9 mouse cellular contexts compared by ENCODE assay signal in the genomic region with DNA sequence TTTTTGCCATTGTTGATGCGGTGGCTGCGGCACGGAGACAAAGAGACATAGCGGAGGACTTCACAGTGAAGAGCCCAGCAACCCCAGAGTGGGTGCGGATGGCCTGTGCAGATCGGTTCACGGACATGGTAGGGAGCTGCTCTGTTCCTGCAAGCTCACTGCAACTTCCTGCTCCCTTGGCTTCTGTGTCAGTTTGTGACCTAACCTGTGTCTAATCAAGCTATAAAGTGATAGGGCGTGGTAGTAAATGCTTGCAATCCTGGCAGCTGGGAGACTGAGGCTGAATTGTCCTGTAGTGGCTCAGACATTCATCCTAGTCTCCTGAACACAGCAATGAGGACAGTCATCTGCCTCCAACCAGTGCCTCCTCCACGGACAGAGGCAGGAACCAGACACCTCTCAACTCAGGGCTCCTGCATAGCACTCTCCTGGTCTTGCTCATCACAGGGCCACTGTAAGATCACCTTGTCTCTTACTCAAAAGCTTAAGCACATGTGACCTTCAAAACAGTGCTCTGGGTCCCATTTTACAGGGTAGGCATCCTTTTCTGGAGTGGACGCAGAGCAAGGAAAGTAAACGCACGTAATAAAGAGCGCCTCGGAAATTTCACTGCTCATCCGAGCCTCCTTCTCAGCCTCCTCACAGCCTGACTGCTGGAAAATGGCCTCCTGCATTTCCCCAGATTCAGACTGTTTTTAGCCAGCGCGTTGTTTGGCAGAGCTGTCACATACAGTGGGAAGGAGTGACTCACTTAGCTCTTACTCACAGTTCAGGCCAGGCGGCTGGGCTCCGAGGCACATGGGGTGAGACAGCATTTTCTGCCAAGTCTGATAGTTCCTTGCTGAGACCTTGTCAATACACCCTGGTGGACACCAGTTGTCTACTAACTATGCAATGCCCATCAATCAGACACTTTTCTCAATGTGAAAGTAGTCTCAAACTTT. TPM values are rescaled to one million over a fixed set of nuclear protein-coding genes. Genes with fewer than 3 reads are reported as not detected.
DNase-seq lines count a peak whose midpoint lies in the region; ATAC-seq lines count a peak whose summit lies in the region.
"Had no signal": no experiment of that assay in that cellular context is flagged by ENCODE, and none has a peak within 500 bp of the region (broad histone marks: within the 10 kb centered on the region; RNA-seq: fewer than 3 reads in every experiment).

No protein-coding gene starts in this region.

- no peak overlapping the region for H3K4me3 ChIP-seq in liver, embryonic 11.5 days (ENCODE audit: low read depth, low read length)
- H3K4me3 ChIP-seq: heart, embryonic 13.5 days had no signal

- H3K4me2 ChIP-seq in liver, embryonic 11.5 days = no peak overlapping the region
- H3K4me2 ChIP-seq: heart, embryonic 13.5 days had no signal

- H3K9me3 ChIP-seq in liver, embryonic 11.5 days (ENCODE audit: control insufficient read depth, low read length) = no peaks in the 10 kb centered on the region
- H3K9me3 ChIP-seq: heart, embryonic 13.5 days had no signal

- no peaks in the 10 kb centered on the region for H3K4me1 ChIP-seq in liver, embryonic 11.5 days (replicated peaks; ENCODE audit: control insufficient read depth, insufficient read depth, low read length)

- intact Hi-C loops in heart, postnatal 14 days (cut with DNase I) = no loop called here
- intact Hi-C loops in left cerebral cortex, postnatal 4 days (cut with DNase I) = no loop called here

- H3K36me3 ChIP-seq in liver, embryonic 11.5 days (ENCODE audit: control insufficient read depth, insufficient read depth, low read length) = no peaks in the 10 kb centered on the region
- H3K36me3 ChIP-seq: heart, embryonic 13.5 days had no signal

- H3K27me3 ChIP-seq in liver, embryonic 11.5 days (replicated peaks; ENCODE audit: control insufficient read depth, insufficient read depth, low read length) = no peaks in the 10 kb centered on the region
- H3K27me3 ChIP-seq: heart, embryonic 13.5 days had no signal

- peak; percentile 29 to 62 for DNase-seq in cerebellum, postnatal 25 days
- no peak for DNase-seq in cerebellum, adult 8-10 months
- peak; percentile 91 for DNase-seq in brain, adult 2 months (ENCODE audit: low read depth, low spot score)
- peak; percentile 54 to 67 for DNase-seq in heart, postnatal 14 days
- peak; percentile 20 for DNase-seq in left cerebral cortex, postnatal 4 days
- peak; percentile 73 for DNase-seq in telencephalon, adult 2 months (ENCODE audit: low read depth, low spot score)
- DNase-seq in liver, embryonic 11.5 days (ENCODE audit: low spot score) = no peak
- DNase-seq in thymus, adult 18-20 months = no peak

- H3K9ac ChIP-seq in liver, embryonic 11.5 days (ENCODE audit: low read depth, low read length) = no peak overlapping the region
- H3K9ac ChIP-seq: heart, embryonic 13.5 days had no signal

- no peak for ATAC-seq in liver, embryonic 11.5 days (replicated peaks; ENCODE audit: low FRiP score)

- no peak overlapping the region for H3K27ac ChIP-seq in liver, embryonic 11.5 days (ENCODE audit: low read depth, low read length)
- H3K27ac ChIP-seq: heart, embryonic 13.5 days had no signal

- WGBS in liver, embryonic 11.5 days = 77% methylated on average over 19 of the region's 19 CpGs

RNA-seq across cellular contexts. Expression of a gene that starts 33.5 kb away (rescaled TPM):
- total RNA-seq in heart, postnatal 14 days (2021) = 10 to 100 TPM; 74.3 to 83.6 TPM
- 100 to 1,000 TPM; 303 to 314 TPM for total RNA-seq in left cerebral cortex, postnatal 4 days (2021)
- polyA plus RNA-seq in liver, embryonic 11.5 days (2014; fragmentation: Nextera tagmentation; extraction: Ambion mirVana) = 344 and 399 TPM in 2 replicates

Comparison
In these comparisons a context has a peak if more than half of its experiments do, and no peak if none do; other contexts are left out.
1. DNase-seq: peak in cerebellum, postnatal 25 days (2 of 2), brain, adult 2 months (single experiment), heart, postnatal 14 days (2 of 2), left cerebral cortex, postnatal 4 days (single experiment) and telencephalon, adult 2 months (single experiment); none in cerebellum, adult 8-10 months (single experiment), liver, embryonic 11.5 days (single experiment) and thymus, adult 18-20 months (0 of 2).